Comparison of ENCODE assay signal across 8 mouse cellular contexts in genomic region chr5:120146051-120146385, GRCm38 (mm10). TPM values are rescaled to one million over a fixed set of nuclear protein-coding genes. Genes with fewer than 3 reads are reported as not detected.
DNase-seq lines count a peak whose midpoint lies in the region; ATAC-seq and TF ChIP-seq lines count a peak whose summit lies in the region.

No protein-coding gene starts in this region.

- peak; percentile 21; the same call in 1 of the 2 replicates for TF ChIP-seq POLR2A in brain, embryonic 14.5 days (IDR thresholded peaks at IDR 0.05; ENCODE audit: borderline replicate concordance, extremely low read depth, insufficient read depth, insufficient read length, poor library complexity, severe bottlenecking)

- H3K4me2 ChIP-seq in hindbrain, embryonic 11.5 days (replicated peaks; ENCODE audit: low read depth, low read length), result no peak overlapping the region
- peak overlapping the region; percentile 40 for H3K4me2 ChIP-seq in midbrain, embryonic 15.5 days

- H3K9ac ChIP-seq in hindbrain, embryonic 11.5 days (ENCODE audit: low read depth, low read length), result peak overlapping the region; percentile 23; the same call in 1 of the 2 replicates
- H3K9ac ChIP-seq in midbrain, embryonic 15.5 days, result peak overlapping the region; percentile 40

- DNase-seq in 3T3-L1 (ENCODE audit: low read depth, low spot score), result peak; percentile 54
- DNase-seq in brain, embryonic 14.5 days (ENCODE audit: low read depth), result peak; percentile 92
- peak; percentile 81 for DNase-seq in forebrain, embryonic 10.5 days (ENCODE audit: extremely low spot score, low spot score)
- DNase-seq in hindbrain, embryonic 11.5 days (ENCODE audit: low spot score), result peak; percentile 84
- peak; percentile 29 for DNase-seq in left cerebral cortex, adult 11 months (ENCODE audit: low spot score)
- no peak for DNase-seq in natural killer cell, adult 2 months (ENCODE audit: low spot score in 2 of 2)
- DNase-seq in ovary, postnatal 14 days (ENCODE audit: low spot score), result no peak

- no peaks in the 10 kb centered on the region for H3K9me3 ChIP-seq in forebrain, embryonic 10.5 days
- H3K9me3 ChIP-seq in hindbrain, embryonic 11.5 days (ENCODE audit: control insufficient read depth, low read length), result no peaks in the 10 kb centered on the region
- H3K9me3 ChIP-seq in midbrain, embryonic 15.5 days, result no peaks in the 10 kb centered on the region

- WGBS in forebrain, embryonic 10.5 days, result 36% methylated on average over 11 of the region's 11 CpGs
- 48% methylated on average over 11 of the region's 11 CpGs for WGBS in hindbrain, embryonic 11.5 days
- 18% methylated on average over 11 of the region's 11 CpGs for WGBS in midbrain, embryonic 15.5 days

- H3K27me3 ChIP-seq in forebrain, embryonic 10.5 days (ENCODE audit: poor library complexity, severe bottlenecking), result 0 out of 2 replicates have a peak, but pooled peaks cover 7% of the 10 kb centered on the region
- H3K27me3 ChIP-seq in hindbrain, embryonic 11.5 days (ENCODE audit: control insufficient read depth, insufficient read depth, low read length), result no peaks in the 10 kb centered on the region
- H3K27me3 ChIP-seq in midbrain, embryonic 15.5 days (replicated peaks), result no peaks in the 10 kb centered on the region

- no peak overlapping the region for H3K4me3 ChIP-seq in forebrain, embryonic 10.5 days
- H3K4me3 ChIP-seq in hindbrain, embryonic 11.5 days (ENCODE audit: low read depth, low read length), result no peak overlapping the region
- peak overlapping the region; percentile 13 for H3K4me3 ChIP-seq in midbrain, embryonic 15.5 days

- TF ChIP-seq CTCF in brain, embryonic 14.5 days (IDR thresholded peaks at IDR 0.05; ENCODE audit: borderline replicate concordance, extremely low read depth, insufficient read depth, insufficient read length), result peak; percentile 92

- peaks cover 90% of the 10 kb centered on the region for H3K36me3 ChIP-seq in forebrain, embryonic 10.5 days (replicated peaks)
- H3K36me3 ChIP-seq in hindbrain, embryonic 11.5 days (ENCODE audit: control insufficient read depth, insufficient read depth, low read length), result 0 out of 2 replicates have a peak, but pooled peaks cover 3% of the 10 kb centered on the region
- H3K36me3 ChIP-seq in midbrain, embryonic 15.5 days (replicated peaks), result no peaks in the 10 kb centered on the region; the same call in 1 of the 2 replicates

- peak; percentile 78 for ATAC-seq in hindbrain, embryonic 11.5 days (ENCODE audit: low FRiP score)
- ATAC-seq in midbrain, embryonic 15.5 days (replicated peaks), result peak; percentile 89

- H3K27ac ChIP-seq in forebrain, embryonic 10.5 days, result peak overlapping the region; percentile 81
- H3K27ac ChIP-seq in hindbrain, embryonic 11.5 days (ENCODE audit: low read depth, low read length), result peak overlapping the region; percentile 73
- peak overlapping the region; percentile 84 for H3K27ac ChIP-seq in midbrain, embryonic 15.5 days

- H3K4me1 ChIP-seq in forebrain, embryonic 10.5 days, result peaks cover 26% of the 10 kb centered on the region
- no peaks in the 10 kb centered on the region for H3K4me1 ChIP-seq in hindbrain, embryonic 11.5 days (replicated peaks; ENCODE audit: control insufficient read depth, insufficient read depth, low read length)
- peaks cover 19% of the 10 kb centered on the region for H3K4me1 ChIP-seq in midbrain, embryonic 15.5 days

RNA-seq across cellular contexts. Expression of gene Rbm19, which starts 29.8 kb away (rescaled TPM):
- polyA plus RNA-seq in brain, embryonic 14.5 days (2012; rRNA removed), result 12.6 and 15.7 TPM in 2 replicates
- polyA plus RNA-seq in forebrain, embryonic 10.5 days (2016; fragmentation: Nextera tagmentation; extraction: Ambion mirVana), result 36.2 and 38.4 TPM in 2 replicates
- 23.0 and 28.7 TPM in 2 replicates for polyA plus RNA-seq in hindbrain, embryonic 11.5 days (2014; fragmentation: Nextera tagmentation; extraction: Ambion mirVana)
- polyA plus RNA-seq in midbrain, embryonic 15.5 days (2015; fragmentation: Nextera tagmentation; extraction: Ambion mirVana), result 18.8 and 22.2 TPM in 2 replicates

Comparison
In these comparisons a context has a peak if more than half of its experiments do, and no peak if none do; other contexts are left out.
1. DNase-seq: peak in 3T3-L1 (single experiment), brain, embryonic 14.5 days (single experiment), forebrain, embryonic 10.5 days (single experiment), hindbrain, embryonic 11.5 days (single experiment) and left cerebral cortex, adult 11 months (single experiment); none in natural killer cell, adult 2 months (0 of 2) and ovary, postnatal 14 days (single experiment).
2. Peak in every context shown above with its lines, with median percentiles within 50 percentile points of each other: H3K27ac ChIP-seq.